Mouse (Mus musculus): Measurements from ENCODE around the gene Serpina3f.
"Not testable (repeated sequence)": the region's sequence is repeated elsewhere in the genome, so short reads cannot be mapped to it uniquely, and the experiment has no call there.

Gene Serpina3f

DNA sequence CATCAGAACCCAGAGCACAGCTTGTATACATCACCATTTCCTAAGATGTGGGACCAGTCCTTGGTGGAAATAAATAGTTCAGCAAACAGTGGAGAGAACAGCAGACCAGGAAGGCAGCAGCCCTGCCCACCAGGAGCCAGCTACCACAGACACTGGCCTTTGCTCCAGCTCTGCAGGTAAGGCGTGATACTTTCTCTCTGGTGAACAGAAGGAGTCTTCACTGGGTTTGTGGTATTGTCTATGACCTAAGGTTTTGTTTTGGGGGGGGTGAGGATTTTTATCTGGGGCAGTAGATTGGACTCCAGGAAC lies at the start of gene Serpina3f:
TSS of gene Serpina3f (plus strand) at position 100 of the 309 bp plus-strand sequence.
- no peak for DNase-seq (ENCODE audit: low read depth, low spot score)

DNA sequence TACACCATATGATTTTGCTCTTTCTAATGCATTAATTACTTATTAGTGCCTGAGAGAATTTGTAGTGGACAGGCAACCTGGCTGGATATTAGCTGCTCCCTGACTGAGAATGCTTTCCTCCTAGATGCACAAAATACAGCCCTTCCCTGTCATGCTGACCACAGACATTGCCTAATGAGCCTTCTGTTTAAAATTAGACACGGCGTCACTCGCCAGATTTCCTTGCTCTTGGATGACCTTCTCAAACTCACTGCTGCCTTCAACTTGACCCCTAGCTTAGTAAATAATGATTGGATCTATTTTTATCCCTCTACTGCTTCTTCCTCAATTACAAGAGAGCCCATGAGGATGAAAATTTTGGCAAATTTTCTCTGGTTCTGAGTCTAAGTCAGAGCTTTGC lies 39.6 kb upstream of the Serpina3f start:
- no peak for DNase-seq (ENCODE audit: low read depth, low spot score)

DNA sequence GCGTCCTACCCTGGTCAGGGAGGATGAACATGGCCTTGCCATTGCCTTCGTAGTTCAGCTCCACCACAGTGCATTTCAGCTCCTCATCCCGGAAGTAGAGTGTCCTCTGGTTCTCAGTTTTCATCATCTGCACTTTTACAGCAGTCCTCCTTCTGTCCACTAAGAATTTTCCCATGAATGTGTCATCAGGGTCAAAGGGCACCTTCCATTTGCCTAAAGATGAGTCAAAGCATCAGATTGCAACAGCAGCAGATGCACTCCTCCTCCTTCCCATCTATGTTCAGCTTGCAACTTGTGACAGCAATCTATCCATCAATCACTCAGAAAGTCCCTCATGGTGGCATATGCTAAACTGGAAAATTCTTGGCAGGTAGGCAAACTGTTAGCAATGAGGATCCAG lies 38.7 kb upstream of the Serpina3f start:
- no peak for DNase-seq (ENCODE audit: low read depth, low spot score)

DNA sequence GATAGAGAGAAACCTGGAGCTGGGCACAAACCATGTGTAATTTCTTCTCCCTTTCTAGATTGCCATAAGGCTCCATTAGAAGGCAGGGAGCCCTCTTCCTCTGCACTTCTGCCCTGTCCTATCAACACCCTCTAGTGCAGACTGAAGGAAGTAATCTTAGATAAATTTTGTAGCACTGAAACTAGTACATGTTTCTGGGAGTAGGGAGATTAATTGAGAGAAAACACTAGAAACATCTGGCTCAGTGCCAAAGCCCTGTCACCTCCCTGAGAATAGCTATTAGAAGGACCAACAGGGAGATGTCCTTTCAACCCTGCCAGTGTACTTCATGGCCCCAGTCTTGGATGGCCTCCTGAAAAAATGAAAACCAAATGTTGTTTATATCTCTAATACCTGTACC lies 35.8 kb upstream of the Serpina3f start:
- no peak for DNase-seq (ENCODE audit: low read depth, low spot score)

DNA sequence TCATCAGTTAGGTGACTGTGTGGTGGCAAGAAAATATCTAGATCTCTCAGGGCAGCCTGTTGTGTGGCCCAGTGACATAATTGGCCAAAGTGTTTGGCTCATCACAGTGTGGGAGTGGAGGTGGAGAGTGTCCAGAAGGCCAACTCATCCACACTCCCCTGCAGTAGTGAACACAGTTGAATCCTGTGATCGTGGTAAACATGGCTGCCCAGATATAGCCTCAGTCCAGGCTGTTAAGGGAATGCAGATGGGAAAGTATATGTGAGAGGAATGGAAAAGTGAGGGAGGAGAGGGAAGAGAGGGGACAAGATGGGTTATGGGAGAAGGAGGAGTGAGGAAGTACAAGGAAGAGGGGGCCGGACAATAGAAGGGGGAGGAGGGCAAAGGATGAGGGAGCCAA lies 35.4 kb upstream of the Serpina3f start:
- no peak for DNase-seq (ENCODE audit: low read depth, low spot score)

DNA sequence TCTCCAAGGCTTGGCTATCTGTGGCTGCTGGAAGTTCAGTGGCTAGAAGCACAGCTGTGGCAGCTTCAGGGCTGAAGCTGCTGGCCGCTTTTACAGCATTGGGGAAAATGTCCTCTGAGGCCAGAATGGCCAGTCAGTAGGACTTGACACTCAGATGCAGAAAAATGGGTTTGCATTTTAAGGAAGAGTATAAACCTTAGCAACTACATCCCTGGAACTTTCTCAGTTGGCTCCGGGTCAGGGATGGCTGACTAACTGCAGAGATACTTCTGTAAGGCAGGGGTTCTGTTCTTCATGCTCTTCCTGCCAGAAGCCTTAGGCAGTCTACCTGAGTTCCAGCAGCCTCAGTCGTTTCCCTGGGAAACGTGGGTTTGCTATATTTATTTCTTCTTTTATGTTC lies 29.3 kb upstream of the Serpina3f start:
- no peak for DNase-seq (ENCODE audit: low read depth, low spot score)

DNA sequence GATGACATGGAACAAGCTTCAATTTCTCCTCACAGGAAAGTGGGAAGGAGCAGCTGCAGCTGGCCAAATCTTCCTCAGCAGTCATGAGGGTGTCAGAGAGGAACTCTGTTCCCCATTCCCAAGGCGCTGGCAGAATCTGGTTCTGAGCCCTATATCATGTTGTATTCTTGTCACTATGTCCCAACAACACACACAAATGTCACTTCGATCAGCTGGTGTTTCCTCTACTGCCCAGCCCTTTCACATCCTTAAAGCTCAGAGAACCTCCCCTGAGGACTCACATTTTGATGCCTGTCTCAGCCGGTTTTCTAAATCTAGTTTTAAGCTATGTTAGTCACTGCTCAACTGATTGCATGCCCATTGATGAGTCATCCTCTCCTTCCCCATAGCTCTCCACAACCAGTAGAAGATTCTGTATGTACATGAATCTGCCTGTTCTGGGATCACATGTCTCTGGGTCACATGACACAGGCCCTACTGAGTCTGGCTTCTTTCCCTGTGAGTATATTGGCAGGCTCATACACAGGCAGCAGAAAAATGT lies 28.2 kb upstream of the Serpina3f start:
- DNase-seq (ENCODE audit: low read depth, low spot score): no peak

DNA sequence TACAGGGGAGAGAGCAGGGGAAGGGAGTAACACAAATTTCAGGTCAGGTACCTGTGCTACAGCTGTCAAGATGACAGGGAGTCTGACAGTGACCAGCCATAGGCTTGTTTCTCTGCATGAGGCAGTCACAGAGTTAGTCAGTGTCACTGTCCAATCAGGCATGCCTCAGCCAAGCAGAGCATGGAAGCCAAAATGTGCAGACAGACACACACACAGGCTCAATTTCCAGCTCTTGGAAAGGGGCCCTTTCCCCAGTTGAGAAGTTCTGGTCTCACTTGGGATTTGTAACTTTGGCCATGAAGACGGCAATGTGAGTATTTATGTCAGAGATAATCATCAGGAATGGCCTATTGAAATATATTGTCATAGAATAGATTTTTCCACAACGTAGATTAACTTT lies 25.1 kb upstream of the Serpina3f start:
- DNase-seq (ENCODE audit: low read depth, low spot score): no peak

DNA sequence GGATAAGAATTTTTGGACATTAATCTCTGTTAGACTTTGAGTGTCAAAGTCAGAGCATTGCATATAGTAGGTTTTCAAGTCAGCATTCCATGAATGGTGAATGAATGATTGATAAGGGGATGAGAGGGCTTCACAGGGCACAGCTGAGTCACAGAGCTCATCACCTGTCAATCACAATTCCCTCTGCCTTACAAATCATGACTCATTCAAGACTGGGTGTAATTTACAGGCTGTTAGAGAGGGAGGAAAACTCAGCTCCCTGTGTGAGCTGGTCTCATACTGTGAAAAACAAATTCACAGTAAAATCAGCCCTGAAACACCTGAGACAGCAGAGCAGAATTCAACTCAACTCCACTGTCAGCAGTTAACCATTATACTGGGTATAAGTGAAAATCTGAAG lies 23.5 kb upstream of the Serpina3f start:
- DNase-seq (ENCODE audit: low read depth, low spot score): no peak

DNA sequence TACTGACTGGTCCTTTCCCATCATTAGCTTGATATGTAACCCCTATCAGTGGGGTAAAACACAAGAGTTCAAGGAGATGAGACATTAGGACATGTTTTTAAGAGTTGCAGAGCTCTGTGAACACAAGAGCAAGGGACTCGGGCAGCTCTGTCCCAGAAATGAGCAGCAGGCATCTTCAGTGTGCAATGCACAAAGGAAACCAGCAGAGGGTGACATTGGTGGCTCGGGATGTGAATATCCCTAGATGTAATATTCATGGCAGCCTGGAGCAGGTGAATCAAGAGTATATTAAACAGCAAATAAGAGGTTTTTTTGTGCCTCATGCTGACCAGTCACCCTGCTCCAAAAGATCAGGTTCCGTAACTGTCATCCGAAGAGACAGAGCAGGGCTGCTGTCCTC lies 5.2 kb upstream of the Serpina3f start:
- no peak for DNase-seq (ENCODE audit: low read depth, low spot score)

DNA sequence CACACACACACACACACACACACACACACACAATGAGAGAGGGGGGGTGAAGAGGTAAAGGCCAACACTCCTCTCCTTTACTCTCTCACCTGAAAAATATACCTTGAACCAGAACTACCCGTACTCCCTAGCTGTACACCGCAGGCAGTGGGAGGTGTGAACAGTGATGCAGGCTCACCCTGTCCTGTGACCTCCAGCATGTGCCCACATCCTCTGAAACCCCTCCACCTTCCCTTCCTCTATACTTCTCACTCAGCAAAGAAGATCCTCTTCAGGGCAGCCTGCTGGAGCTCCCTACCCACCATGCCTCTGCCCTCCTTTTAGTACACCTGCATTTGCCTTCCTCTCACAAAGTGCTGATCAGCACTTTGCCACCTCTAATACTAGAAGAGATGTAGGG lies 4.5 kb upstream of the Serpina3f start:
- DNase-seq (ENCODE audit: low read depth, low spot score): no peak

DNA sequence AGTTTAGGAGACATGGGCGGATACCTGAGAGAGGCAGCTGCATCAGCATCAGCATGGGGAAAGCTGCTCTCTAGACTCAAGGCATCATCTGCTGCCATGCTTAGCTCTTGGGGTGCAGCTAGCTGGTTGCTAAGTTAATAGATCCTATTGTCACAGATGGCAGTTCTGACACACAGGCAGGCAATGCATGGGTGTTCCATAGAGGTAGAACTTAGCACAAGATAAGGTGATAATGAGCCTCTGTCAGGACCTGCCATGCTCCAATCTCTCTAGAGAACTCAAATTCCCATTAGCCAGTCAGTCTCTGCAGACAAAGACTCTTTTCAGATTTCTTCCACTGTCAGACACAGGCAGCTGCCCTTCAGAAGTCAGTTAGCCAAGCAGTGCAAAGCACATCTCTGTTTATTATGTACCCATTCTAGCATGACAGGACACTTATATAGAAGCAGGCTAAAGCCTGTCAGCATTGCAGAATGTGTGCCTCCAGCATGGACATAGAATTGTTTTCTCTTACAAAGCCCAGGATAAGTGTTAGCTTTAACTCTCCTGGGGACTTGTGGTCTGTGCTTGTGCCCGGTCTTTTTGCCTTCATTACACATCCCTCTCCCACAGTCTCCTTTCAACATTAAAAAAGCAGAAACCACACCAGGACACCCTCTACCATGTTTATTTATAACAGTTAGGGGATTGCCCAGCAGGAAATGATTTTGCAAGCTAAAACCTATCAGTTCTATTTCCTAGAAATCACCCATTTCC lies 477 bp upstream of the Serpina3f start:
- peak; percentile 46 for DNase-seq (ENCODE audit: low read depth, low spot score)

DNA sequence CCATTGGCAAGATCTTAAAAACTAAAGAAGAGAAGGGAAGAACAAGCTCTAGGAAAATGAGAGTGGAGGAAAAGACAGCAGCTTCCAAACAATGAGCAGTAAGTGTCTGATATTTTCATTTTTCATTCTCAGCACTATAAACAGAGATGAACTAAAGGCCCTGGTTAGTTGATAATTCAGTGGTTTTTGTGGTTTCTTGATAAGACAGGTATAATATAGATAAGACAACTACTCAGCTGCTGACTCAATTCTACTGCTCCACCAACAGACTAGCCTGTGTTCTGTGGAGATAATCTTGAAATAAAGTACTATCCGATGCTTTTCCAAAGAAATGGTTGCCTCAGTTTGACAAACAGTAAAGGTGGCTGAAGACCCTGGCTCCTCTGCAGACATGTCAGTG lies 905 bp downstream of the Serpina3f start:
- DNase-seq (ENCODE audit: low read depth, low spot score): no peak

DNA sequence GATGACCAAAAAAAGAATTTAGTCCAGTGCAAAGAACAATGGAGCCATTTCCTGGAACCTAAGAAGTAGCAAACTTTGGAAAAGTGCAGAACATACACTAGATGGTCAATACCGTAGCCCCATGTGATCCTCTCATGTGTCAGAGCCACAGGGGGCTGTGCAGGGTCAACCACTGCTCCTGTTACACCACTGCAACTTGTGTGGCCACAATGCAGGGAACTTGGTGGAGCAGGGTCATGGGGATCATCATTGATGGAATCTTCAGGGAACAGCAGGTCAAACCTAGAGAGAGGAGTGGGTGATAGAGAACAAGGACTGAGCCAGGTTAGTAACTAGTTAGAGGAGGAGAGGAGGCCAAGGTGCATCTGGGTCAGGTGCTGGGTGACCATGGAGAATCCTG lies 7.3 kb downstream of the Serpina3f start:
- no peak for DNase-seq (ENCODE audit: low read depth, low spot score)

DNA sequence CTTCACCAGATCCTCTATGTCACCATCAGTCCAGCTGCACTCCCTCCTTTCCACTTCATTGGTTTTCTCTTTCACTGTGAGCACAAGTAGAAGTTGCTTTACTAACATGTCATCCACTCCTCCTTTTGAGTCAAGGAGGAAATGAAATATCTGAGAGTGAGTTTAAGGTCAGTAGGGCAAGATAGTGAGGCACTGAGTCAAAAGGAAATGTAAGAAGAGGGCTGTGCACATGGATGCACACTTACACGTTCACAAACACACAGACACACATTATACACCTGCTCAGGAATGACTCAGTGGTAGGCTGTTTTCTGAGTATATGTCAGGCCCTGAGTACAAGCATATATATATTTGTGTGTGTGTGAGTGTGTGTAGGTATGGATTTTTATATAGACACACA lies 9.3 kb downstream of the Serpina3f start:
- DNase-seq (ENCODE audit: low read depth, low spot score): peak; percentile 63

DNA sequence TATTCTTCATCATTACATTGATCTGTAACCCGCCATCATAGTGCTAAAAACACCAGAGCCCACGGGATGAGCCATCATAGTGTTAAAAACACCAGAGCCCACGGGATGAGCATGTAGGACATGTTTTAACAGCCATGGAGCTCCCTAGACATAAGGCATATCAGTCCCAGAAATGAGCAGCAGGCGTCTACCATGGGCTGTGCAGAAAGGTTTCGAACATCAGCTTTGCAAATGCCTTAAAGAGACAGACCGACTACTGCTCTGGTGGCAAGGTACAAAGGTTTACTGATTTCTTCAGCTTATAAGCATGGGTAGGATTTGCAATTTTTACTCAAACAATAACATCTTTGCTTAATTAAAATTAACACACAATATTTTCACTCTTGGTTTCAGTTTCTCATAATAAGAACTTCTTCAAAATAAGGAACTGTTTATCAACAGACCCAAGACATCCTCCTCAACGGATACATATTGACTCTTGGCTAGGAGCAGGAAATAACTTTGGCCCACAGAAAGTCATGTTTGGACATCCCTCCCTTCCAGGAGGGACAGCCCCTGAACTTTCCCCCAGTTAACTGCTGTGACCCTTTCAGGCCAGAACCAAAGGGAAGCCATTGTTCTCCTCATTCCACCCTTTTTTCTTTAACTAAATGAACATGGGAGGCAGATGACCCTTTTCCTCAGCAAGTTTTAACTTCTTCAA lies 10.4 kb downstream of the Serpina3f start:
- DNase-seq (ENCODE audit: low read depth, low spot score): peak; percentile 53

DNA sequence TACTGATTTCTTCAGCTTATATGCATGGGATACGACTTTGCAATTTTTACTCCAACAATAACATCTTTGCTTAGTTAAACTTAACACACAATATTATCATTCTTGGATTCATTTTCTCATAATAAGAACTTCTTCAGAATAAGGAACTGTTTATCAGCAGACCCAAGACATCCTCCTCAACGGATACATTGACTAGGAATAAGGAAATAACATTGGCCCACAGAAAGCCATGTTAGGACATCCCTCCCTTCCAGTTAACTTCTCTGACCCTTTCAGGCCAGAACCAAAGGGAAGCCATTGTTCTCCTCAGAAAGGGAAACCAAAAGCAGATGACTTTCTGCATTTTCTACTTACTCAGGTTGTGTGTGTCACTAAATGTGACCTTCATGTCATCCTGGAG lies 16.4 kb downstream of the Serpina3f start:
- no peak for DNase-seq (ENCODE audit: low read depth, low spot score)

DNA sequence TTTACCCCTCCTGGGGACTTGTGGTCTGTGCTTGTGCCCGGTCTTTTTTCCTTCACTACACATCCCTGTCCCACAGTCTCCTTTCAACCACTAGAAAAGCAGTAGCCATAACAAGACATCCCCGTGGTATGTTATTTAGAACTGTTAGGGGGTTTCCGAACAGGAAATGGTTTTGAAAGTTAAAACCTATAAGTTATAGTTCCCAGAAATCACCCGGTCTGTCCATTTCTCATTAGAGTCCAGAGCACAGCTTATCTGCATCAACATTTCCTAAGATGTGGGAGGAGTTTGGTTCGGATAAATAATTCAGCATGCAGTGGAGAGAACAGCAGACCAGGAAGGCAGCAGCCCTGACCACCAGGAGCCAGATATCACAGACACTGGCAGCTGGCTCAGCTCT lies 21.6 kb downstream of the Serpina3f start, which contains the start of gene Serpina3g:
TSS of gene Serpina3g (plus strand) at position 331 of the 400 bp plus-strand sequence.
- DNase-seq (ENCODE audit: low read depth, low spot score): no peak

DNA sequence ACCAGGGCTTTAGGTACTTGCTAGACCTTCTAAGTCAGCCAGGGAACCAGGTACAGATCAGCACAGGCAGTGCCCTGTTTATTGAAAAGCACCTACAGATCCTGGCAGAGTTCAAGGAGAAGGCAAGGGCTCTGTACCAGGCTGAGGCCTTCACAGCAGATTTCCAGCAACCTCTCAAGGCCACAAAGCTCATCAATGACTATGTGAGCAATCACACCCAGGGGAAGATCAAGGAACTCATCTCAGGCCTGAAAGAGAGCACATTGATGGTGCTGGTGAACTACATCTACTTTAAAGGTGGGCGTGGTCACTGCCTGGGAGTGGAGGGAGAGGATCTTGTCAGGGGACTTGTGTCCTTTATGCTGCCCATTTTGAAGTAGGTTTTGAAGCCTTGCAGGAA lies 23.7 kb downstream of the Serpina3f start:
- DNase-seq (ENCODE audit: low read depth, low spot score): not testable (repeated sequence)

DNA sequence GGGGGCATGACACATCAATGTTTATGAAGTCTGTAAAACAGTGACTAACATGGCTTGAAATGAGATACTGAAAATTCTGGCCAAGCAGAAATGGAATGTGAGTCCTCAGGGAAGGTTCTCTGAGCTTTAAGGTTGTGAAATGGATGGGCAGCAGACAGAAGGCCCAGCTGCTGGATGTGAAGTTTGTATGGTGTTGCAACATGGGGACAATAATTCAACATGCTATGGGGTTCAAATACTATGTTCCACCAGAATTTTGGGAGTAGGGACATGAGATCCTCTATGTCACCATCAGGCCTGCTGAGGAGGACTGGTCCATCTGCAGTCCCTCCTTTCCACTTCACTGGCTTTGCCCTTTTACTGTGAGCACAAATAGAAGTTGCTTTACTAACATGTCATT lies 29.0 kb downstream of the Serpina3f start:
- no peak for DNase-seq (ENCODE audit: low read depth, low spot score)

DNA sequence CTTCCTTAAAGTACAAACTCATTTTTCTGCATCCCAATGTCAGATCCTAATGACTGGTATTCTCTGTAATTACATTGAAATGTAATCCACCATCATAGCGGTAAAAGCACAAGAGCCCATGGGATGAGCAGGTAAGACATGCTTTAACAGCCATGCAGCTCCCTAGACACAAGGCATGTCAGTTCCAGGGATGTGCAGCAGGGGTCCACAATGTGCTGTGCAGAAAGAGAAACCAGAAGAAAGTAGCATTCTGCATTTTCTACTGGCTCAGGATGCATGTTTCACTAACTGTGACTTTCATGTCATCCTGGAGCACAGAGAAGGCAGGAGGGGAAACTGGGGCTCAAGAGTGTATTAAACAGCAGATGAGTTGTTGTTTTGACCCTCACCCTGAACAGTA lies 30.7 kb downstream of the Serpina3f start:
- DNase-seq (ENCODE audit: low read depth, low spot score): no peak

DNA sequence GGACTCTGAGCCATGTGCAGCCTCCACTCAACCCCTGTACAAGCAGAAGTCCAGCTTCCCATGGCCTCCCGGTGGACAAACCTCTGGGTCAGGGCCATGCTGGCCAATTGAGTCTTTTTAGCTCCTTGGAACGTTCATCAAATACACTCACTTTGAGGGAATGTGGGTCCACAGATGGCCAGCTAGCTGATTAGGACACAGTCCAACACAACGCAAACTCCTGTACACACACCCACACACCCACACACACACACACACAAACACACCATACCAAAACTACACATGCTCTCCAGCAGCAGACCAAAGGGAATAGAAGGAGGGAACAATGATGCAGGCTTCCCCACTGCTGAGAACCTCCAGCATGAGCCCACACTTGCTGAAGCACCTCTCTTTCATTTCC lies 31.3 kb downstream of the Serpina3f start:
- no peak for DNase-seq (ENCODE audit: low read depth, low spot score)

DNA sequence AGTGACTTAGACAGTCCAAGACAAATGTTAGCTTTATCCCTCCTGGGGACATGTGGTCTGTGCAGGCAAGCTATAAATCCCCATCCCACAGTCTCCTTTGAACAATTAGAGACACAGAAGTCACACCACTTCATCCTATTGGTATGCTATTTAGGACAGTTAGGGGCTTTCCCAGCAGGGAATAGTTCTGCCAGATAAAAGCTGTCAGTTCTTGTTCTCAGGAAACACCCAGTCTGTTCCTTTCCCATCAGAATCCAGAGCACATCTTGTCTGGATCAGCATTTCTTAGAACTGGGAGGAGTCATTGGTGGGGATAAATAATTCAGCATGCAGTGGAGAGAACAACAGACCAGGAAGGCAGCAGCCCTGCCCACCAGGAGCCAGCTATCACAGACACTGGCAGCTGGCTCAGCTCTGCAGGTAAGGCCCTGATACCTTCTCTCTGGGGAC lies 33.2 kb downstream of the Serpina3f start:
- DNase-seq (ENCODE audit: low read depth, low spot score): no peak

All from A20 (cell line).